Mouse (Mus musculus): ENCODE data around the gene 4930404N11Rik. TPM values are rescaled to one million over a fixed set of nuclear protein-coding genes. Genes with fewer than 3 reads are reported as not detected.

4930404N11Rik gene
- 10.6 and 16.6 TPM in 2 replicates for polyA plus RNA-seq (2012; ENCODE audit: low replicate concordance)

DNA sequence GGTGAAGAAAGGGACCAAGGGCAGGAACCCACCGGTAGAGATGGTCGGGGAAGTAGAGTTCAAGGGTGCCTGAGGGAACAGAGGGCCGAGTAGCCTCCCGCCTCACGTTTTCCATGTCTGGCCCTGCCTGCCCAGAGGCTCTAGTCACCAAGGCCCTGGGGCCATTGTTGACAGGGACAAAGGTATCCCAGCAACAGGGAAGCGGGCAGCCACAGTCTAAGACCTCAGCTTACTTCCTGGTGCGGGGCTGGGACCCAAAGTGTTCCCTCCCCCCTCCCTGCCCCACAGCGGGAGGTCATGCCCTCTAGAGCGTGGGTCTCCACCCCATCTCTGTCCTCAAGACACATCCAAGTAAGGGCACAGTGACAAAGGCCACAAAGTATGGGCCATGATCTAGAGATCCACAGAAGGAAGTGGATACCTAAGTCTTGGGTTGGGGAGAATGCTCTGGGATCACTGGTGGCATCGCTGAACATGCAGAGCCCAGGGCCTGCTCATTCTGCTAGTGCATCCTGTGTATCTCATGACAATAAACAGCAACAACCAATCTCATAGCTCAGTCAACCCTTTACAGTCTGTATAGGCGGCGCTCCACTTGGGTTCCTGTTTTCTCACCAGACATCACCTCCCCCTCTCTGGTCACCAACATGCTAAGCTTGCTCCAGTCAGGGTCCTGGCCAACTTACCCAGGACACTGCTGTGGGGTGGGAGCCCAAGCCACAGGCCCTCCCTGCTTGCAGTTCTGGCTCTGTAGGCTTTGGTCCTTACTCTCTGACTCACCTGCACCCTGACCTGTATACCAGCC, at the start of gene 4930404N11Rik:
Gene 4930404N11Rik, minus strand, starts transcription at position 145 of the 805 bp plus-strand sequence.

DNA sequence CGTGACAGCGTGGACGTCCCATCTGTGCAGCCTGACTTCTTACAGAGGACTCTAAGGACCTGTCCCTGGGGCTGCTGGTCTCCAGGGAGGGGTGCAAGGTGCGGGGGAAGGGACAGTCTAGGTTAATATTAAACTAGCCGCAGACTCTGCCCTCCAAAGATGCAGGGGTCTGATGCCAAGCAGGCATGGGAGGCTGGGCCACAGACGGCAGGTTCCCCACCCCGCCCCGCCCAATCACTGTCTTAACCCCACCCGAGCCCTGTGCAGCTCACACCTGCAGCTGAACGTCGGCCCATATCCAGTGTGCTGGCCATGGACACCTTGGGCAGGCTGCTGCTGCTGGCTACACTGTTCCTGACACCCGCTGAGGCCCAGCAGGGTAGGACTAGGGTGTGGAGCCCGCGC, 27.2 kb upstream of the 4930404N11Rik start, which contains the start of gene Smim24:
Gene Smim24, plus strand, starts transcription at position 271 of the 405 bp plus-strand sequence.

DNA sequence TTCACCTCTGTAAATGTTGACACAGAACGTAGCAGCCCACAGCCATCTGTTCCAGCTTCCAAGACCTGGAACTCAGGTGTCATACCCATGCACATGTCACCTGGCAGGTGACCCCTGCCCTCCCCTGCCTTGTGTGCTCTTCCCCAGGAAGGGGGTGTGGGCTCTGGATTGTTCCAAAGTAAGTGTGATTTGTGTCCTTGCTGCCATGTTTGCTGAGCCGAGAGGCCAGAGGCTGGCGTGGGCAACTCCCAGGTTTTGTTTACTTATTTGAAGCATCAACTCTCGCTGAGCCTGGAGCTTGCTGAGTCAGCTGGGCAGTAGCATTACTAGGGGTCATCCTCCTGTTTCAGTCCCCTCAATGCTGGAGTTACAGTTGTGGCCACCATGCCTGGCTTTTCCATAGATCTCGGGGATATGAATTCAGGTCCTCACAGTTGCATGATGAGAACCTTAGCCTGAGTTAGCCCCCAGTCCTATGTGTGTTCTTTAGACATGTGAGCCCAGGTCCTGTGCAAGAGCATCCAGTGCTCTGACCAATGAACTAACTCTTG, 23.0 kb upstream of the 4930404N11Rik start, which contains the start of gene Gm48552:
Gene Gm48552, plus strand, starts transcription at position 501 of the 551 bp plus-strand sequence.

DNA sequence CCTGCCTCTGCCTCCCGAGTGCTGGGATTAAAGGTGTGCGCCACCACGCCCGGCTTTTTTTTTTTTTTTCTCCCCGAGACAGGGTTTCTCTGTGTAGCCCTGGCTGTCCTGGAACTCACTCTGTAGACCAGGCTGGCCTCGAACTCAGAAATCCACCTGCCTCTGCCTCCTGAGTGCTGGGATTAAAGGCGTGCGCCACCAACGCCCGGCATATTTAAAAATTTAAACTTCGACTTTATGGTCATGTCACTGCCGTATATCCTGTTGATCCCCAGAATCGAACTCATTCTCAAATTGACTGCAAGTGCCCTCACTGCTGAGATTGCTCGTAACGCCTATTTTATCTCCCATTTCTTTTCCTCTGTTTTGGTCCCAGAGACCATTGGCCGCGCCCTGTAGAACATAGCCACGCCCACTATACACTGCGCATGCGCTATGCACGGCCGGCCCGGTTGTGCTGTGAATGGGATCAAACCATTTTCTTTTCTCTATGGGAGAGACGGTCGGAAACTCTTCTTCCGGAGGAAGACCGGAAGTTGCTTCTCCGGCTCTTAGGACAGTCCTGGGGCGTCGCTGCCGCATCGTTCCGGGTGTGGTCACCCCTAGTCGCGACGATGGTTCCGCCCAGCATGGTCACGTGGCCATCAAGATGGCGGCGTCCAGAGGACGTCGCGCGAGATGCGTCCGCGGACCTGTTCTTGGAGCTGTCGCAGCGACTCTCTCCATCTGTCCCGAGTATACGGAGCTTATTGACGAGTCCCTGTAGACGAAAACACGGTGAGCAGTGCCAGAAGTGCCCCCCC, 18.4 kb upstream of the 4930404N11Rik start, which contains the start of the genes Dohh and Gm48551:
Gene Dohh, plus strand, starts transcription at position 627 of the 803 bp plus-strand sequence.
Gene Gm48551, plus strand, starts transcription at position 665 of the 803 bp plus-strand sequence.

DNA sequence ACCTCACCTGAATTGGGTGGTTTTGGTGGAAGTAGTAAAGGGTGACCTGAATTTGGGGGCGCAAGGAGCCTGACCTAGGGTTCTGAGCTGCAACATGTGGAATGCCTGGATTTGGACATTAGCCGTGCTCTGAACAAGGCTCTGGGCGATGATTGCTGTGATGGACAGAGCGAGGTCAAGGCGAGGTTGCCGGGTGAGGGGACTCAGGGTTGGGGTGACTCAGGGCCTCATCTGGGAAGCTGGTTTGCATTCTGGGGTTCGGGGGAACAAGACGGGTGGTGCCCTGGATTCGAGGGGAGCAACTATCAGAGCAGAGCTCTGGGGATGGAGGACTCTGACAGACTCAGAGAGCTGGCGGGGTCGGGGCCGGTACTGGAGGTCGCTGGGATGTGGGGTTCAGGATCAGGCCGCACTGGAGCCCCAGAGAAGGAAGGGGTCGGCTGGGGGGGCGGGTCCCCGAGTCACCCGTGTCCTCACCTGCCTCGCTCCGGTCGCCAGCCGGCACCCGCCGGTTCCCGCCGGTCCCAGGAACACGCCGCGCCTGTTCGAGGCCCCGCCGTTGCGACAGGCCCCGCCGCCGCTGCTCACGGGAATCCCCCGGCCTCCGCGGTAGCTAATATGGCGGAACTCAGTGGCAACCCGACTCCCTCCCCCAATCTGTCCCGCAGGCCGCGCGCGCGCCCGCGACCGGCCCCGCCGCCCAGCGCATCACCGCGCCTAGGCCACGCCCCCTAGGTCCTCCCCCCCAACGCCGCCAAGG, 12.4 kb upstream of the 4930404N11Rik start, which contains the start of gene Fzr1:
Gene Fzr1, minus strand, starts transcription at position 724 of the 760 bp plus-strand sequence.

DNA sequence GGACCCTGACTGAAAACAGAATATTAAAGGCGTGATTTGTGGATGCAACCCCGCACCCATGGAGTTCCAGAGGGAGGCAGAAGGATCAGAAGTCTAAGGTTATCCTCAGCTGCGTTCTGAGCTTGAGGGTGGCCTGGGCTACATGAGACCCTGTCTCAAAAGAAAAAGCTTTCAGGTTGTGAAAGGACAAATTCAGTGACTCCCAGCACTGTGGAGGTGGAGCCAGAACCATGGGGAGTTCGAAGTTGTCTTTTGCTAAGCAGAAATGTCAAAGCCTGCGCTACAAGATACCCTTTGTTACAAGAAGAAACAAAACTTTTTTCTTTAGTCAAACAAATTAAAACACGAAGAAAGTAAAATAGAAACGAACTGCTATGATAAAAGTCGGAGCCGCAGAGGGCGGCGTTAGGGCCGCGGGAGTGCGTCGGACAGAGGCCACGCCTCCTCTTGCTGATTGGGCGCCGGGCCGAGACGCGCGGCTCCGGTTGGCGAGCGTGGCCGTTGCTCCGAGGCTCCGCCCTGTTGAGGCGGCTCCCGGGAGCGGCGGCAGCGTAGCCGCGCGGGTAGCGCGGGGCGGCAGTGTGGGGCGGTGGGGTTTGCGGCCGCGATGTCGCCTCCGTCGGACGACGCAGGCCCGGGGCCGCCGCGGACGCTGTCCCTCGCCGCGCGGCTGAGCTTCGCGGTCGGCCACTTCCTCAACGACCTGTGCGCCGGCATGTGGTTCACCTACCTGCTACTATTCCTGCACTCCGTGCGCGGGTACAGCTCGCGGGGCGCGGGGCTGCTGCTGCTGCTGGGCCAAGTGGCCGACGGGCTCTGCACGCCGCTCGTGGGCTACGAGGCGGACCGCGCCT, 8.4 kb downstream of the 4930404N11Rik start, which contains the start of gene Mfsd12:
Gene Mfsd12, plus strand, starts transcription at position 501 of the 854 bp plus-strand sequence.

DNA sequence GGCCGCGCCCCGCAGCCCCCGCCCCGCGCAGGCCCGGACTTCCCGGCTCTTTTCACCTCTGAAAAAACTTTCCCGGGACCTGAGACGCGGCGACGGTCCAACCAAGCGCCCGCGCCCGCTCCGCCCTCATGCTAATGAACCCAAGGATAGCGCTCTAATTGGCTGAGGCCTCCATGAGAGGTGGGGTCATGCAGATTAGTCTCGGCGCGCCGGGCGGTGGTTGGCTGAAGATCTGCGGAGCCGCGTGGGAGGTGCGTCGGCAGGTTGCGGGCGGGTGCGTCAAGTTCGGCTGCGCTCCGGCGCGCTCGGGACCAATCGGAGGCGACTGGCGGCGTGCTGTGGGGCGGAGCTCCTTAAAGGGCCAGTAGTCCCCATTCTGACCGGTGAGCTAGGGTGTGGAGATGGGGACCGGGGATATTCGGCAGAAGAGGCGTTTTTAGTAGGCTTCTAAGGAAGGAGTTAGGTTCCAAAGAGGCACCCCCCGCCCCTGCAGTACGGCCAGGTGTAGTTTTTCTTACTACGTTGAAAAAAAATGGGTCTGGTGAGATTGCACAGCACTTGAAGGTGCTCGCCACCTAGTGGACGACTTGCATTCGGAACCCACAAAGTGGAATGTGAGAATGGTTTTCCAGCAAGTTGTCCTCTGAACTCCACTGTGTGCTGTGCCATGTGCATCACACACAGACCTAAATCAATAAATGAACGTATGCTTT, 15.1 kb downstream of the 4930404N11Rik start, which contains the start of gene Hmg20b:
Gene Hmg20b, minus strand, starts transcription at position 130 of the 713 bp plus-strand sequence.

DNA sequence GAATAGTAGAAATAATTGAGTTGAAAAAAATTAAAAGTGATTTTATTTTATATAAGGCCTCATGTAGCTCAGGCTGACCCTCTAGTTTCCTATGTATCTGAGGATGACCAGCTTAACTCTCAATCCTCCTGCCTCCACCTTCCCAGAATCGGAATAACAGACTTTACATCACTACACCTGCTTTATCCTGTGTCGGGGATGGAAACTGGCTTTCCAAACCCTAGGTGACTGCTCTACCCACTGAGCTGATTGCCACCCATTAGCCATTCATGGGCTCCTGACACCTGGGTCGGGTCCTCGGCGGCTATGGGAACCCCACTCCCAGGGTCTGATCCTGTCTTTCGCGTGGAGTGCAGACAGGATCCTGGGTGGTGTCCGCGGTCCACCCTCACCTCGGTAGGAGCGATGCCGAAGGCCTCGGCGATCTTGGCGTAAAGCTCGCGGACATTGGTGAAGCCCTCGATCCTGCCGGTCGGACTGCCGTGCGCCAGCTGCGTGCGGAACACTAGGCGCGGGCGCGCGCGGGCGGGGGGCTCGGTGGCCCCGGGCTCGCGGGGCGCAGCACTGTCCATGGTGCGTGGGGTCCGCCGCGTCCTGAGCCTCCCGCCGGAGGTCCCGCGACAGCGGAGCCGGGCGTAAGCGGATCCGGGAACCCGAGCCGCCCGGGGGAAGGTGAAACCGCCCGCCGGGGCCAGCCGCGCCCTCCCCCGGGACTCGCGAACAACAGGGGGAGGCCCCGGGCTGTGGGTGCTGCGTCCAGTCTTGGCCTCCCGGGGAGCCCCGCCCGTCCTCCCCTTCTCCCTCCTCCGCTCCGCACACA, 22.7 kb downstream of the 4930404N11Rik start, which contains the start of gene Gipc3:
Gene Gipc3, minus strand, starts transcription at position 581 of the 820 bp plus-strand sequence.

DNA sequence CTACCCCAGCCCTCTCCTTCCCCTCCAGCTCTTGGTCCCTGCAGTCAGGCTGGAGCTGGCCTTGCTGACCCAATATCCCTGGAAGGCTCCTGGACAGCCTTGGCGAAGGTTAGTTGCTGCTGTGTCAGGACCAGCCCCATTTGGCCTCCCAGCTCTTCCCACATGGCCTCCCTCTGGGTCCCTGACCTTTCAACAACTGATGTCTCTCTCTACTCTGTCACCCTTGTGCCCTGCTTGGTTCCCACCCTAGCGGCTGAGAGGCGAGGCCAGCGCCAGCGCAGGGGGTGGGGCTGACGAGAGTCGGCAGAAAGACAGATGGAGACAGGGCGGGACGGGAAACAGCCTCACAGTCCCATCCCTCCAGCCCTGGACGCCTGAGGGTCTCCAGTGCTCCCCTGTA, 37.2 kb downstream of the 4930404N11Rik start, which contains the start of gene Tbxa2r:
Gene Tbxa2r, plus strand, starts transcription at position 346 of the 400 bp plus-strand sequence.

DNA sequence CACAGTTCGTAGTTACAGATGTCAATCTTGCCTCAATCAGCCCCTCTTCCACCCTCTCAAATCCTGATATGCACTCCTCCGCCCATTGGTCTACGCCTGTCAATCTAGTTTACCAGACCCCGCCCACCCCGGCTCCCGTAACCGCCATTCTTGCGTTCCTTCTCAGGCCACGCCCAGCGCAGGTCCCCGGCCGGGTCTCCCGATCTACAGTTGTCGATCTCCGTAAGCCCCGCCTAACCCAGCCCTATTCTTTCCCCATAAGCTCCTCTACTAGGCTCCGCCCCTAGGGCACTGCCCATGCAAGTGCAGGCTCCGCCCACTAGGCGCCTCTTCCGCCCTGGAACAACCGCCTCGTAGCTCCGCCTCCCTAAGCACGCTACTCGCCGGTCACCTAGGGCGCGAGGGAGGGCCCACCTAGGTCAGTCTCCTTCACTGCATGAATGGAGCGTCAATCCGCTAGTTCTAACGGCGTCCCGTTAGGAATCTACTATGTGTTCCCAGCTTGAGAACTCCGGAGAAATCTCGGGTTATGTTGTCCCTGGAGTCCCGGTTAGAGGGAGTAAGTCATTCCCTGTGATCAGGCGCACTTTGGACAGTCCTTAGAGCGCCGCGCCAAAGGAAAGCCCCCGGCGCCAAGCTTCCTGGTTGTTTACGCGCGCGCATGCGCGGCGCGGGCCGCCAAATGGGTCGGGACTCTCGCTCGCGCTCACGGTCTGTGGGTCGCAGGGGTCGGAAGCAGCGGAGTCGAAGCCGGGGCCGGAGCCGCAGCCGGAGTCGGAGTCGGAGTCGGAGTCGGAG, 44.9 kb downstream of the 4930404N11Rik start, which contains the start of gene Cactin:
Gene Cactin, plus strand, starts transcription at position 554 of the 798 bp plus-strand sequence.

Other genes with a start within 250 kb of the 4930404N11Rik start
- 295 and 321 TPM in 2 replicates for gene Zbtb7a, start 230.6 kb downstream of the 4930404N11Rik start, polyA plus RNA-seq (2012; ENCODE audit: low replicate concordance)
- 90.2 and 186 TPM in 2 replicates for gene Pias4, start 197.9 kb downstream of the 4930404N11Rik start, polyA plus RNA-seq (2012; ENCODE audit: low replicate concordance)
- gene Eef2, start 189.2 kb downstream of the 4930404N11Rik start, polyA plus RNA-seq (2012; ENCODE audit: low replicate concordance): 344 and 2,489 TPM in 2 replicates
- gene Dapk3, start 182.8 kb downstream of the 4930404N11Rik start, polyA plus RNA-seq (2012; ENCODE audit: low replicate concordance): 53.3 and 169 TPM in 2 replicates
- gene 4930442H23Rik, start 182.0 kb downstream of the 4930404N11Rik start, polyA plus RNA-seq (2012; ENCODE audit: low replicate concordance): not detected in 2 replicates
- gene Nmrk2, start 163.8 kb downstream of the 4930404N11Rik start, polyA plus RNA-seq (2012; ENCODE audit: low replicate concordance): not detected in 2 replicates
- gene Atcay, start 135.0 kb downstream of the 4930404N11Rik start, polyA plus RNA-seq (2012; ENCODE audit: low replicate concordance): 0.09 and 0.16 TPM in 2 replicates
- 1.6 and 1.7 TPM in 2 replicates for gene Zfr2, start 132.7 kb downstream of the 4930404N11Rik start, polyA plus RNA-seq (2012; ENCODE audit: low replicate concordance)
- 4.8 and 18.9 TPM in 2 replicates for gene Matk, start 112.9 kb downstream of the 4930404N11Rik start, polyA plus RNA-seq (2012; ENCODE audit: low replicate concordance)
- gene Mrpl54, start 98.9 kb downstream of the 4930404N11Rik start, polyA plus RNA-seq (2012; ENCODE audit: low replicate concordance): 351 and 433 TPM in 2 replicates
- gene Apba3, start 98.9 kb downstream of the 4930404N11Rik start, polyA plus RNA-seq (2012; ENCODE audit: low replicate concordance): 147 and 155 TPM in 2 replicates
- 2.4 and 5.3 TPM in 2 replicates for gene Tjp3, start 74.2 kb downstream of the 4930404N11Rik start, polyA plus RNA-seq (2012; ENCODE audit: low replicate concordance)
- 189 and 253 TPM in 2 replicates for gene Pip5k1c, start 72.9 kb downstream of the 4930404N11Rik start, polyA plus RNA-seq (2012; ENCODE audit: low replicate concordance)
- 67.6 and 96.5 TPM in 2 replicates for gene Cactin, start 44.7 kb downstream of the 4930404N11Rik start, polyA plus RNA-seq (2012; ENCODE audit: low replicate concordance)
- gene Tbxa2r, start 37.1 kb downstream of the 4930404N11Rik start, polyA plus RNA-seq (2012; ENCODE audit: low replicate concordance): 3.7 and 8.0 TPM in 2 replicates
- 1.3 and 2.0 TPM in 2 replicates for gene Gipc3, start 22.6 kb downstream of the 4930404N11Rik start, polyA plus RNA-seq (2012; ENCODE audit: low replicate concordance)
- gene Hmg20b, start 15.3 kb downstream of the 4930404N11Rik start, polyA plus RNA-seq (2012; ENCODE audit: low replicate concordance): 314 and 739 TPM in 2 replicates
- gene Mfsd12, start 8.3 kb downstream of the 4930404N11Rik start, polyA plus RNA-seq (2012; ENCODE audit: low replicate concordance): 68.4 and 74.4 TPM in 2 replicates
- gene Fzr1, start 12.7 kb upstream of the 4930404N11Rik start, polyA plus RNA-seq (2012; ENCODE audit: low replicate concordance): 99.5 and 103 TPM in 2 replicates
- gene Dohh, start 18.6 kb upstream of the 4930404N11Rik start, polyA plus RNA-seq (2012; ENCODE audit: low replicate concordance): 206 and 254 TPM in 2 replicates
- 0.33 and 0.42 TPM in 2 replicates for gene Gm48551, start 18.6 kb upstream of the 4930404N11Rik start, polyA plus RNA-seq (2012; ENCODE audit: low replicate concordance)
- gene Gm48552, start 23.2 kb upstream of the 4930404N11Rik start, polyA plus RNA-seq (2012; ENCODE audit: low replicate concordance): 3.7 and 10.5 TPM in 2 replicates
- gene Smim24, start 27.2 kb upstream of the 4930404N11Rik start, polyA plus RNA-seq (2012; ENCODE audit: low replicate concordance): 0.68 and 2.2 TPM in 2 replicates
- gene Nfic, start 89.8 kb upstream of the 4930404N11Rik start, polyA plus RNA-seq (2012; ENCODE audit: low replicate concordance): 206 and 375 TPM in 2 replicates
- gene Celf5, start 116.9 kb upstream of the 4930404N11Rik start, polyA plus RNA-seq (2012; ENCODE audit: low replicate concordance): 0.23 and 0.60 TPM in 2 replicates
- gene Ncln, start 130.6 kb upstream of the 4930404N11Rik start, polyA plus RNA-seq (2012; ENCODE audit: low replicate concordance): 296 and 494 TPM in 2 replicates
- gene S1pr4, start 134.3 kb upstream of the 4930404N11Rik start, polyA plus RNA-seq (2012; ENCODE audit: low replicate concordance): 34.9 and 78.0 TPM in 2 replicates
- 30.2 and 35.0 TPM in 2 replicates for gene Gna15, start 158.4 kb upstream of the 4930404N11Rik start, polyA plus RNA-seq (2012; ENCODE audit: low replicate concordance)
- 21.9 and 22.6 TPM in 2 replicates for gene Gna11, start 179.4 kb upstream of the 4930404N11Rik start, polyA plus RNA-seq (2012; ENCODE audit: low replicate concordance)
- gene Aes, start 193.7 kb upstream of the 4930404N11Rik start, polyA plus RNA-seq (2012; ENCODE audit: low replicate concordance): 1,673 and 2,193 TPM in 2 replicates
- 4.1 and 5.9 TPM in 2 replicates for gene Tle2, start 208.7 kb upstream of the 4930404N11Rik start, polyA plus RNA-seq (2012; ENCODE audit: low replicate concordance)
- 1.3 and 9.1 TPM in 2 replicates for gene Tle6, start 235.3 kb upstream of the 4930404N11Rik start, polyA plus RNA-seq (2012; ENCODE audit: low replicate concordance)
- 0.33 and 0.99 TPM in 2 replicates for gene BC025920, start 240.5 kb upstream of the 4930404N11Rik start, polyA plus RNA-seq (2012; ENCODE audit: low replicate concordance)

All from leukemia stem cell, adult 10-12 weeks (primary cell).